Mouse (Mus musculus): ENCODE results near the gene Anxa11. TPM values are rescaled to one million over a fixed set of nuclear protein-coding genes. Genes with fewer than 3 reads are reported as not detected.

Gene Anxa11
- total and polyA plus RNA-seq, 2 experiments, result 11.7 to 30.5 TPM

- no peak for DNase-seq (ENCODE audit: extremely low read depth, low read depth, low spot score)
- WGBS, result 47% methylated on average over 1 of the region's 1 CpGs
- H3K4me3 ChIP-seq (ENCODE audit: insufficient read depth, low read depth, low read length), result no peak overlapping the region
- H3K79me2 ChIP-seq (ENCODE audit: control insufficient read depth, insufficient read depth, low read length), result no peaks in the 10 kb centered on the region
- TF ChIP-seq CTCF (IDR thresholded peaks at IDR 0.05; ENCODE audit: low read depth, low read length) (no peak), POLR2A (IDR thresholded peaks at IDR 0.05; ENCODE audit: extremely low read depth, insufficient read depth, low read length) (no peak)
- no peaks in the 10 kb centered on the region for H3K36me3 ChIP-seq (ENCODE audit: control insufficient read depth, insufficient read depth, low read length)
- H3K4me1 ChIP-seq (ENCODE audit: control insufficient read depth, insufficient read depth, low read length), result peaks cover 3% of the 10 kb centered on the region; the same call in 1 of the 2 replicates
- H3K27me3 ChIP-seq (ENCODE audit: control insufficient read depth, insufficient read depth, low read length), result no peaks in the 10 kb centered on the region
- H3K9ac ChIP-seq (ENCODE audit: low read depth, low read length), result no peak overlapping the region
- H3K27ac ChIP-seq (replicated peaks; ENCODE audit: insufficient read depth, low read depth, low read length), result no peak overlapping the region
Measured at GRCm38 (mm10) chr14:25831332-25831731, 10.6 kb upstream of the Anxa11 start.

- H3K36me3 ChIP-seq (ENCODE audit: control insufficient read depth, insufficient read depth, low read length), result no peaks in the 10 kb centered on the region
- H3K27ac ChIP-seq (replicated peaks; ENCODE audit: insufficient read depth, low read depth, low read length), result no peak overlapping the region
- peak; percentile 30 for DNase-seq (ENCODE audit: extremely low read depth, low read depth, low spot score)
- no peak overlapping the region for H3K4me3 ChIP-seq (ENCODE audit: insufficient read depth, low read depth, low read length)
- peaks cover 3% of the 10 kb centered on the region; the same call in 1 of the 2 replicates for H3K4me1 ChIP-seq (ENCODE audit: control insufficient read depth, insufficient read depth, low read length)
- WGBS, result 8% methylated on average over 14 of the region's 14 CpGs
- H3K9ac ChIP-seq (ENCODE audit: low read depth, low read length), result no peak overlapping the region
- no peaks in the 10 kb centered on the region for H3K79me2 ChIP-seq (ENCODE audit: control insufficient read depth, insufficient read depth, low read length)
- TF ChIP-seq POLR2A (IDR thresholded peaks at IDR 0.05; ENCODE audit: extremely low read depth, insufficient read depth, low read length) (no peak), CTCF (IDR thresholded peaks at IDR 0.05; ENCODE audit: low read depth, low read length) (peak; percentile 94)
- no peaks in the 10 kb centered on the region for H3K27me3 ChIP-seq (ENCODE audit: control insufficient read depth, insufficient read depth, low read length)
Measured at GRCm38 (mm10) chr14:25832301-25832700, 9.7 kb upstream of the Anxa11 start.

- no peak for DNase-seq (ENCODE audit: extremely low read depth, low read depth, low spot score)
- Histone ChIP-seq H3K9ac (ENCODE audit: low read depth, low read length) (no peak overlapping the region), H3K79me2 (ENCODE audit: control insufficient read depth, insufficient read depth, low read length) (peaks cover 10% of the 10 kb centered on the region; the same call in 1 of the 2 replicates), H3K27me3 (ENCODE audit: control insufficient read depth, insufficient read depth, low read length) (no peaks in the 10 kb centered on the region), H3K4me1 (ENCODE audit: control insufficient read depth, insufficient read depth, low read length) (peaks cover 5% of the 10 kb centered on the region), H3K27ac (replicated peaks; ENCODE audit: insufficient read depth, low read depth, low read length) (no peak overlapping the region), H3K4me3 (ENCODE audit: insufficient read depth, low read depth, low read length) (no peak overlapping the region), H3K36me3 (ENCODE audit: control insufficient read depth, insufficient read depth, low read length) (no peaks in the 10 kb centered on the region)
- TF ChIP-seq POLR2A (IDR thresholded peaks at IDR 0.05; ENCODE audit: extremely low read depth, insufficient read depth, low read length) (no peak), CTCF (IDR thresholded peaks at IDR 0.05; ENCODE audit: low read depth, low read length) (no peak)
- 84% methylated on average over 8 of the region's 8 CpGs for WGBS
Measured at GRCm38 (mm10) chr14:25838411-25838810, 3.5 kb upstream of the Anxa11 start.

GRCm38 (mm10) chr14:25839791-25840190 lies 2.2 kb upstream of the Anxa11 start:
- DNase-seq (ENCODE audit: extremely low read depth, low read depth, low spot score), result no peak
- H3K79me2 ChIP-seq (ENCODE audit: control insufficient read depth, insufficient read depth, low read length), result peaks cover 16% of the 10 kb centered on the region
- no peak for TF ChIP-seq POLR2A (IDR thresholded peaks at IDR 0.05; ENCODE audit: extremely low read depth, insufficient read depth, low read length)
- TF ChIP-seq CTCF (IDR thresholded peaks at IDR 0.05; ENCODE audit: low read depth, low read length), result no peak
- H3K36me3 ChIP-seq (ENCODE audit: control insufficient read depth, insufficient read depth, low read length), result no peaks in the 10 kb centered on the region
- no peak overlapping the region for H3K27ac ChIP-seq (replicated peaks; ENCODE audit: insufficient read depth, low read depth, low read length)
- no peak overlapping the region for H3K4me3 ChIP-seq (ENCODE audit: insufficient read depth, low read depth, low read length)
- WGBS, result 84% methylated on average over 7 of the region's 7 CpGs
- H3K27me3 ChIP-seq (ENCODE audit: control insufficient read depth, insufficient read depth, low read length), result no peaks in the 10 kb centered on the region
- H3K9ac ChIP-seq (ENCODE audit: low read depth, low read length), result no peak overlapping the region
- H3K4me1 ChIP-seq (ENCODE audit: control insufficient read depth, insufficient read depth, low read length), result peaks cover 8% of the 10 kb centered on the region

GRCm38 (mm10) chr14:25840961-25841360 lies 995 bp upstream of the Anxa11 start:
- Histone ChIP-seq H3K27me3 (ENCODE audit: control insufficient read depth, insufficient read depth, low read length) (no peaks in the 10 kb centered on the region), H3K36me3 (ENCODE audit: control insufficient read depth, insufficient read depth, low read length) (no peaks in the 10 kb centered on the region), H3K9ac (ENCODE audit: low read depth, low read length) (no peak overlapping the region), H3K4me1 (ENCODE audit: control insufficient read depth, insufficient read depth, low read length) (peaks cover 10% of the 10 kb centered on the region), H3K27ac (replicated peaks; ENCODE audit: insufficient read depth, low read depth, low read length) (no peak overlapping the region), H3K4me3 (ENCODE audit: insufficient read depth, low read depth, low read length) (no peak overlapping the region), H3K79me2 (ENCODE audit: control insufficient read depth, insufficient read depth, low read length) (peaks cover 25% of the 10 kb centered on the region)
- no peak for TF ChIP-seq POLR2A (IDR thresholded peaks at IDR 0.05; ENCODE audit: extremely low read depth, insufficient read depth, low read length)
- TF ChIP-seq CTCF (IDR thresholded peaks at IDR 0.05; ENCODE audit: low read depth, low read length), result no peak
- no peak for DNase-seq (ENCODE audit: extremely low read depth, low read depth, low spot score)
- WGBS, result 81% methylated on average over 7 of the region's 7 CpGs

- WGBS, result 3% methylated on average over 4 of the region's 4 CpGs
- H3K79me2 ChIP-seq (ENCODE audit: control insufficient read depth, insufficient read depth, low read length), result peaks cover 28% of the 10 kb centered on the region
- no peak overlapping the region for H3K9ac ChIP-seq (ENCODE audit: low read depth, low read length)
- H3K36me3 ChIP-seq (ENCODE audit: control insufficient read depth, insufficient read depth, low read length), result no peaks in the 10 kb centered on the region
- DNase-seq (ENCODE audit: extremely low read depth, low read depth, low spot score), result no peak
- H3K27ac ChIP-seq (replicated peaks; ENCODE audit: insufficient read depth, low read depth, low read length), result no peak overlapping the region
- peaks cover 10% of the 10 kb centered on the region for H3K4me1 ChIP-seq (ENCODE audit: control insufficient read depth, insufficient read depth, low read length)
- H3K4me3 ChIP-seq (ENCODE audit: insufficient read depth, low read depth, low read length), result 0 out of 2 replicates have a peak overlapping the region, but pooled peaks have one; percentile 94
- no peaks in the 10 kb centered on the region for H3K27me3 ChIP-seq (ENCODE audit: control insufficient read depth, insufficient read depth, low read length)
- no peak for TF ChIP-seq POLR2A (IDR thresholded peaks at IDR 0.05; ENCODE audit: extremely low read depth, insufficient read depth, low read length)
Measured at GRCm38 (mm10) chr14:25841579-25841978, 377 bp upstream of the Anxa11 start.

All from liver, adult 2 months (tissue).